Mouse (Mus musculus) hindbrain, postnatal 0 days (tissue): ENCODE measurements around the gene Lnpep. TPM values are rescaled to one million over a fixed set of nuclear protein-coding genes. Genes with fewer than 3 reads are reported as not detected.
"Not testable (repeated sequence)": the region's sequence is repeated elsewhere in the genome, so short reads cannot be mapped to it uniquely, and the experiment has no call there.

Source experiments
- ATAC-seq: fragments of 200-750 bp; cut with Nextera tagmentation; 2 replicates; pipeline ENCODE4 v1.8.0; 2017; ENCODE audit warnings: mild to moderate bottlenecking, moderate TSS enrichment, moderate library complexity
- DNase-seq: peaks from one replicate; pipeline ENCODE4 v3.0.0-alpha.2; 2015; ENCODE audit warnings: low spot score
- H3K27ac ChIP-seq: fragments of 300-500 bp; sonication (generic); 2 replicates; pipeline ENCODE4 v1.5.1; 2014; ENCODE audit warnings: mild to moderate bottlenecking
- H3K27me3 ChIP-seq: fragments of 300-500 bp; sonication (generic); 2 replicates; pipeline ENCODE4 v1.6.1; 2014; ENCODE audit warnings: low read length, mixed read lengths; ENCODE audit not compliant: insufficient read depth
- H3K36me3 ChIP-seq: fragments of 300-500 bp; sonication (generic); 2 replicates; pipeline ENCODE4 v1.6.1; 2014; ENCODE audit warnings: low read length, mixed read lengths; ENCODE audit not compliant: insufficient read depth
- H3K4me1 ChIP-seq: fragments of 300-500 bp; sonication (generic); 2 replicates; pipeline ENCODE4 v1.6.1; 2014; ENCODE audit warnings: antibody characterized with exemption, low read length, mixed read lengths; ENCODE audit not compliant: insufficient read depth
- H3K4me2 ChIP-seq: fragments of 300-500 bp; sonication (generic); 2 replicates; pipeline ENCODE4 v1.6.1; 2014; ENCODE audit warnings: low read depth, mild to moderate bottlenecking, low read length, moderate library complexity, mixed read lengths
- H3K4me3 ChIP-seq: fragments of 300-500 bp; sonication (generic); 2 replicates; pipeline ENCODE4 v1.5.1; 2014; ENCODE audit warnings: low read length
- H3K9ac ChIP-seq: fragments of 300-500 bp; sonication (generic); replicated peaks from 2 replicates; pipeline ENCODE4 v1.6.1; 2014; ENCODE audit warnings: mild to moderate bottlenecking, low read length, moderate library complexity, mixed read lengths
- H3K9me3 ChIP-seq: fragments of 300-500 bp; sonication (generic); 2 replicates; pipeline ENCODE4 v1.6.1; 2016; ENCODE audit warnings: low read length, mixed read lengths
- CTCF ChIP-seq: IDR thresholded peaks from 2 replicates; pipeline ENCODE4 v1.5.1; 2016; ENCODE audit warnings: antibody characterized with exemption, control low read depth, low read depth
- WGBS: fragments of 180-500 bp; shearing (Covaris S2); extraction: QIAGEN DNeasy Blood & Tissue Kit; methylation state at CpG from one replicate; pipeline ENCODE4 v1.1.7; 2014; 5-methylcytosine and 5-hydroxymethylcytosine counted together
- polyA plus RNA-seq: library from polyadenylated mRNA; unstranded; fragments of >200 nt; fragmentation: Nextera tagmentation; extraction: Ambion mirVana; gene quantifications from 2 replicates; pipeline ENCODE4 v1.2.1, GENCODE M21; 2015
- total RNA-seq: library from RNA; depleted of rRNA; stranded (reverse); fragments of >200 nt; gene quantifications from 2 replicates; pipeline ENCODE4 v1.2.3, GENCODE M21; 2014

Gene Lnpep
- total and polyA plus RNA-seq, 2 experiments from 2014 or later = 7.4 to 23.4 TPM

- Histone ChIP-seq H3K36me3 (no peaks in the 10 kb centered on the region), H3K9me3 (no peaks in the 10 kb centered on the region), H3K4me1 (no peaks in the 10 kb centered on the region), H3K27ac (no peak overlapping the region), H3K4me2 (no peak overlapping the region), H3K4me3 (no peak overlapping the region), H3K27me3 (no peaks in the 10 kb centered on the region), H3K9ac (no peak overlapping the region)
- DNase-seq = no peak
- TF ChIP-seq CTCF = no peak
- WGBS = 40% methylated on average over 3 of the region's 3 CpGs
- ATAC-seq = no peak
These were observed 11.3 kb upstream of the Lnpep start for GRCm38 (mm10) chr17:17636147-17636546.

GRCm38 (mm10) chr17:17634033-17634432 is 9.2 kb upstream of the Lnpep start:
- no peak overlapping the region for H3K9ac ChIP-seq
- ATAC-seq (no peak), DNase-seq (no peak)
- no peak for TF ChIP-seq CTCF
- no peaks in the 10 kb centered on the region for H3K4me1 ChIP-seq
- no peaks in the 10 kb centered on the region for H3K27me3 ChIP-seq
- H3K9me3 ChIP-seq = no peaks in the 10 kb centered on the region
- no peak overlapping the region for H3K4me2 ChIP-seq
- 92% methylated on average over 2 of the region's 2 CpGs for WGBS
- H3K36me3 ChIP-seq = no peaks in the 10 kb centered on the region
- no peak overlapping the region for H3K27ac ChIP-seq
- H3K4me3 ChIP-seq = no peak overlapping the region

- ATAC-seq = no peak
- TF ChIP-seq CTCF = no peak
- Histone ChIP-seq H3K27me3 (no peaks in the 10 kb centered on the region), H3K4me1 (no peaks in the 10 kb centered on the region), H3K4me2 (no peak overlapping the region), H3K9me3 (no peaks in the 10 kb centered on the region), H3K27ac (no peak overlapping the region), H3K36me3 (no peaks in the 10 kb centered on the region), H3K9ac (no peak overlapping the region), H3K4me3 (no peak overlapping the region)
- no peak for DNase-seq
These were observed 7.1 kb upstream of the Lnpep start for GRCm38 (mm10) chr17:17631985-17632384.

GRCm38 (mm10) chr17:17628237-17628879 is 3.5 kb upstream of the Lnpep start:
- 90% methylated on average over 7 of the region's 7 CpGs for WGBS
- H3K4me1 ChIP-seq, ATAC-seq, H3K36me3 ChIP-seq, H3K27ac ChIP-seq, H3K27me3 ChIP-seq, H3K9me3 ChIP-seq, H3K9ac ChIP-seq, H3K4me2 ChIP-seq, H3K4me3 ChIP-seq, DNase-seq: not testable (repeated sequence)

GRCm38 (mm10) chr17:17627558-17627957 is 2.7 kb upstream of the Lnpep start:
- no peaks in the 10 kb centered on the region for H3K4me1 ChIP-seq

GRCm38 (mm10) chr17:17625887-17626679 is 1.2 kb upstream of the Lnpep start:
- peak; percentile 9 for DNase-seq
- Histone ChIP-seq H3K36me3 (no peaks in the 10 kb centered on the region), H3K9me3 (no peaks in the 10 kb centered on the region), H3K4me3 (peak overlapping the region; percentile 99), H3K4me2 (peak overlapping the region; percentile 83), H3K4me1 (0 out of 2 replicates have a peak, but pooled peaks cover 6% of the 10 kb centered on the region), H3K27me3 (no peaks in the 10 kb centered on the region), H3K27ac (peak overlapping the region; percentile 100), H3K9ac (peak overlapping the region; percentile 99)
- no peak for TF ChIP-seq CTCF
- ATAC-seq = no peak
- 39% methylated on average over 7 of the region's 7 CpGs for WGBS

More at GRCm38 (mm10) chr17:17627558-17627957, 2.7 kb upstream of the Lnpep start:
- 94% methylated on average over 2 of the region's 2 CpGs for WGBS
- DNase-seq (no peak), ATAC-seq (no peak)
- Histone ChIP-seq H3K27me3 (no peaks in the 10 kb centered on the region), H3K36me3 (no peaks in the 10 kb centered on the region), H3K4me2 (no peak overlapping the region), H3K9me3 (no peaks in the 10 kb centered on the region), H3K4me3 (no peak overlapping the region), H3K9ac (no peak overlapping the region), H3K27ac (no peak overlapping the region)
- no peak for TF ChIP-seq CTCF
